Comparison of ENCODE assay signal across 22 mouse cellular contexts in genomic region chr14:20175114-20175513, GRCm38 (mm10).
"Had no signal": no experiment of that assay in that cellular context is flagged by ENCODE, and none has a peak within 500 bp of the region (broad histone marks: within the 10 kb centered on the region; RNA-seq: fewer than 3 reads in every experiment).

No protein-coding gene starts in this region.

- H3K27ac ChIP-seq: intestine, embryonic 15.5 days; kidney, postnatal 0 days; layer of hippocampus, adult 2 months; limb, embryonic 12.5 days; limb, embryonic 15.5 days; liver, embryonic 15.5 days; midbrain, embryonic 12.5 days; midbrain, embryonic 15.5 days; neural tube, embryonic 12.5 days; neural tube, embryonic 15.5 days; stomach, embryonic 15.5 days had no signal

- H3K4me2 ChIP-seq: intestine, embryonic 15.5 days; limb, embryonic 12.5 days; limb, embryonic 15.5 days; liver, embryonic 15.5 days; midbrain, embryonic 12.5 days; midbrain, embryonic 15.5 days; neural tube, embryonic 12.5 days; neural tube, embryonic 15.5 days; stomach, embryonic 15.5 days had no signal

- H3K4me3 ChIP-seq: intestine, embryonic 15.5 days; layer of hippocampus, adult 2 months; limb, embryonic 12.5 days; limb, embryonic 15.5 days; liver, embryonic 15.5 days; midbrain, embryonic 12.5 days; midbrain, embryonic 15.5 days; neural tube, embryonic 12.5 days; neural tube, embryonic 15.5 days; stomach, embryonic 15.5 days had no signal

- H3K9ac ChIP-seq: intestine, embryonic 15.5 days; limb, embryonic 12.5 days; limb, embryonic 15.5 days; liver, embryonic 15.5 days; midbrain, embryonic 12.5 days; midbrain, embryonic 15.5 days; neural tube, embryonic 12.5 days; neural tube, embryonic 15.5 days; stomach, embryonic 15.5 days had no signal

- DNase-seq: kidney, adult 11 months; kidney, adult 9 months; layer of hippocampus, adult 9-11 months; layer of hippocampus, postnatal 36 days; left cerebral cortex, postnatal 4 days; lung, adult 2 months; lung, postnatal 36 days; retina, postnatal 1 day; right cerebral cortex, postnatal 25 days; spleen, adult 18-20 months; thymus, postnatal 25 days had no signal

- H3K36me3 ChIP-seq: intestine, embryonic 15.5 days; limb, embryonic 12.5 days; limb, embryonic 15.5 days; midbrain, embryonic 12.5 days; midbrain, embryonic 15.5 days; neural tube, embryonic 12.5 days; neural tube, embryonic 15.5 days; stomach, embryonic 15.5 days had no signal

- H3K4me1 ChIP-seq: midbrain, embryonic 15.5 days; neural tube, embryonic 15.5 days had no signal

- ATAC-seq: intestine, embryonic 15.5 days; midbrain, embryonic 15.5 days had no signal

- H3K27me3 ChIP-seq: intestine, embryonic 15.5 days; limb, embryonic 12.5 days; limb, embryonic 15.5 days; liver, embryonic 15.5 days; midbrain, embryonic 15.5 days; neural tube, embryonic 12.5 days; stomach, embryonic 15.5 days had no signal

- H3K9me3 ChIP-seq: intestine, embryonic 15.5 days; limb, embryonic 12.5 days; limb, embryonic 15.5 days; liver, embryonic 15.5 days; midbrain, embryonic 12.5 days; midbrain, embryonic 15.5 days; neural tube, embryonic 12.5 days; neural tube, embryonic 15.5 days; stomach, embryonic 15.5 days had no signal
